Mouse (Mus musculus) liver, adult 2 months (tissue): Measurements from ENCODE around the gene Pip5k1b.

Source experiments
- CTCF ChIP-seq: fragments of 200-500 bp; IDR thresholded peaks from 2 replicates; pipeline ENCODE4 v1.5.1; 2011; ENCODE audit warnings: low read depth, low read length, control low read depth
- POLR2A ChIP-seq: fragments of 200-500 bp; IDR thresholded peaks from 2 replicates; pipeline ENCODE4 v1.6.1; 2011; ENCODE audit warnings: low read length, control low read depth; ENCODE audit not compliant: insufficient read depth; ENCODE audit errors: extremely low read depth

GRCm38 (mm10) chr19:24471538-24471937 is 84.1 kb downstream of the Pip5k1b start:
- TF ChIP-seq CTCF (no peak), POLR2A (no peak)
